Mouse (Mus musculus): ENCODE data around the gene Snrnp35. TPM values are rescaled to one million over a fixed set of nuclear protein-coding genes. Genes with fewer than 3 reads are reported as not detected.
"Not testable (repeated sequence)": the region's sequence is repeated elsewhere in the genome, so short reads cannot be mapped to it uniquely, and the experiment has no call there.

Snrnp35 gene
- polyA plus RNA-seq, 1 experiment = 13.8 TPM

DNA sequence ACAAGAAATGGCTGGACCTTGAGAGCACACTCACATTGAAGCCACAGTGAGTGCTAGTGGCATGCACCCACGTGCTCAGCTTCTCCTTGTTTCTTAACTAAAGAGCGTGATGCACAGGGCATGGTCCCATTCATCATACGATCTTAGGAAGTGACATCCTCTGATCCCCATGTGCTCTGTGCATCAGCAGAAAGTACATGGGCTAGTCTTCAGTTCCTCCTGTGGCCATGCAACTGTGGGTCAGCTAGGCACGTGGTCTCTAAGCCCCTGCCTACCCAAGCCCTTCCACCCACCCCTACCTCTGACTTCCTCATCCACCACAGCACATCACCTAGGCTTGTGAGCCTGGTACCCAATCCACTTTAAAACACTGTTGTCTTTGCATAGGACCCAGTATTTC is 9.7 kb downstream of the Snrnp35 start:
- DNase-seq (ENCODE audit: low read depth) = no peak
- TF ChIP-seq POLR2A (IDR thresholded peaks at IDR 0.05; ENCODE audit: borderline replicate concordance, extremely low read depth, insufficient read depth, insufficient read length, poor library complexity, severe bottlenecking) (no peak), CTCF (IDR thresholded peaks at IDR 0.05; ENCODE audit: borderline replicate concordance, extremely low read depth, insufficient read depth, insufficient read length) (no peak)

DNA sequence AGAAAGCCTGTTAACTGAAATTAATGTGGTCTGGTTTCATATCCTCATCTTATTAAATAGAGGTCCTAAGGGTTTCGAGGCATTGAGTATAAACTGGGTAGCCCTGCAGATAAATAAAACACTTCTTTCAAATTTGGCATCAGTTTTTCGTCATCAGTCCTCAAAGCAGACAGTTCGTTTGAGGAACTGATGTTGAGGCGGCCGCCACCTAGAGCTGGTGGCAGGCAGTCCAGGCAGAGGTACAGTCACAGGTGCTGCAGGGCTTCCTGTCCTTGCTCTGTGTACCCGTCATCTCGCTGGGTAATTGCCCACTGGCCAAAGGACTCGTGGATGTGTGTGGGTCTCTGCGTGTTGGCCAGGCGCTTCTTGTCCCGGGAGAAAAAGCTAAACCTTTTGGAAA is 10.5 kb downstream of the Snrnp35 start:
- no peak for TF ChIP-seq CTCF (IDR thresholded peaks at IDR 0.05; ENCODE audit: borderline replicate concordance, extremely low read depth, insufficient read depth, insufficient read length)
- no peak for TF ChIP-seq POLR2A (IDR thresholded peaks at IDR 0.05; ENCODE audit: borderline replicate concordance, extremely low read depth, insufficient read depth, insufficient read length, poor library complexity, severe bottlenecking)
- DNase-seq (ENCODE audit: low read depth) = no peak

DNA sequence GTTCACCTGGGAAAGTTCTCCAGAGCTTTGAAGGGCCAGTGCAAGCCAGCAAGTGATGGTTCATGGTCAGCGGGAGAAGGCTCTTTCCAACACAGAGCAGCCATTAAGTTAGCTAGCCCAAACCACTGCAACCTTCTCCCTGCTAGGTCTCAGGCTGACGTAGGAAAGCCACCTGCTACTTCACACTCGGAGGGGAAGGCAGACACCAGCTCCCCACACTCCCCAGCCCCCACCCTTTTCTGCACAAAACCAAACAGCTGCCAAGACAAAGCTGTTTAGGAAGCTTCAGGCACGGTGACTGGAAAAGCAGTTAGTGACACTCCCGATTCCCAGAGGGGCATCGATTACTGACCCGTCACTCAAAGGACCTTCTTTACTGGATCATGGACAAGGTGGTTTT is 12.6 kb downstream of the Snrnp35 start:
- DNase-seq (ENCODE audit: low read depth) = peak; percentile 64
- TF ChIP-seq POLR2A (IDR thresholded peaks at IDR 0.05; ENCODE audit: borderline replicate concordance, extremely low read depth, insufficient read depth, insufficient read length, poor library complexity, severe bottlenecking) (no peak), CTCF (IDR thresholded peaks at IDR 0.05; ENCODE audit: borderline replicate concordance, extremely low read depth, insufficient read depth, insufficient read length) (no peak)

DNA sequence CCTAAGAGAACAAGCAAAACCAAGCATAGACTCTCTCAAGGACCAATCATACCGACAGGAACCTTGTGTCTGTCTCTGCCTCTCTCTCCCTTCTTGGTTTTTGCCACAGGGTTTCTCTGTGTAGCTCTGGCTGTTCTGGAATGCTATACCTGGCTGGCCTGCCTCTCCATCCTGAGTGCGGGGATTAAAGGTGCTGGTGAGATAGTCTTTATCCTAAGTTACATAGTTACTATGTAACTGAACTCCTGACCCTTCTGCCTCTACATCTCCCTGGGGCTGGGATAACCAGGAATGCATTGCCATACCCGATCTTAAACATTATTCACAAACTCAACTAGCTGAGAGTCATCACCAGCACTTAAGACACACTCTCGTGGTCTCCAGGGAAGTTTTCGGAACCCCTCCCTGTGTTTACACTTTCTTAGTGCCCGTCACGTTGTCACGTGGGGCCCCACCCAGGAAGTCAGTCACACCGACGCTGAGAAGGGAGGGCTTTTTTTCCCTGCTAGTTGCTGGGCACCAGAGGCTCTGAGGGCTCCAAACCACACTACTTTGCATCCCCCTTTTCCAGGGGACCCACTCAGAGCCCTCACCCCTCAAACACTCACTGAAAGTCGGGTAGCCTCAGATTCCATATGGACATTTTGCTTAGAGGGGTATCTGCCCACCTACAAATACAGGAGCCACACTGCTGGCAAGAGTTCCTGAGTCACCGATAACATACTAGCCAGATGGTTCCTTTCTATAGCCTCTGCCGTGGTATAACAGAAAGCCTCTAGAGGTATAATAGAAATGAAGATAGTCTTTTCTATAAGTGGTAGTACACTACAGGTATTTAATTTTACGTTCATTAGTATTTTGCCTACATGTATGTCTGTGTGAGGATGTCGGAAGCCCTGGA is 13.9 kb downstream of the Snrnp35 start:
- no peak for DNase-seq (ENCODE audit: low read depth)
- TF ChIP-seq CTCF (IDR thresholded peaks at IDR 0.05; ENCODE audit: borderline replicate concordance, extremely low read depth, insufficient read depth, insufficient read length) (no peak), POLR2A (IDR thresholded peaks at IDR 0.05; ENCODE audit: borderline replicate concordance, extremely low read depth, insufficient read depth, insufficient read length, poor library complexity, severe bottlenecking) (no peak)

DNA sequence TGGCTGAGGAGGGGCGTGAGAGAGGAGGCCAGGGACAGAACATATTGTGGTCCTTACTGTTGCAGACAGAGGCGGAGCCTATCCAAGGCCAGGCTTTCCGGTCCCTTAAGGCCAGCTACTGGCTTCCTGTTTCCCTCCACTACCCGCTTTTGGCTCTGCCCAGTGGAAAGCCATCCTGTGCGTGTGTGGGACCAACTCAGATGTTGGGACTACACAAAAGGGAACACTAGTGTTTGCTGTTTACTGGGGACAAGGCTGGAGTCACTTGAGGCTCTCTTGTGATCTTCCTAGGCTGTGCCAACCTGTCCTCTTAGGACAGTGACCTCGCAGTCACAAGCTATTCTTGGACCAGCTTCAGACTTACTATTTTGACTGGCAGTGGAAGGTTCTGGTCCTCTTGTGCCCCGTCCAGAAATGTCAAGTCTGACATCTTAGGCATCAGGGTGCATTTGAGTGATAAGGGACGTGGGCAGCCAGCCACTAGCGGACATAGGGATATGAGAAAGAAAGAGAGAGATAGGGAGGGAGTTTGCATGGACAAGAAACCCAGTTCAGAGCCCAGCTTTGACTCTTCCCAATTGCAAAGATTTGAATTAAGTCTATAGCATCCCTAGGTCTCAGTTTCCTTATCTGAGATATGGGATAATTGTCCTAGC is 15.4 kb downstream of the Snrnp35 start:
- TF ChIP-seq CTCF (IDR thresholded peaks at IDR 0.05; ENCODE audit: borderline replicate concordance, extremely low read depth, insufficient read depth, insufficient read length) (no peak), POLR2A (IDR thresholded peaks at IDR 0.05; ENCODE audit: borderline replicate concordance, extremely low read depth, insufficient read depth, insufficient read length, poor library complexity, severe bottlenecking) (no peak)
- DNase-seq (ENCODE audit: low read depth) = no peak

DNA sequence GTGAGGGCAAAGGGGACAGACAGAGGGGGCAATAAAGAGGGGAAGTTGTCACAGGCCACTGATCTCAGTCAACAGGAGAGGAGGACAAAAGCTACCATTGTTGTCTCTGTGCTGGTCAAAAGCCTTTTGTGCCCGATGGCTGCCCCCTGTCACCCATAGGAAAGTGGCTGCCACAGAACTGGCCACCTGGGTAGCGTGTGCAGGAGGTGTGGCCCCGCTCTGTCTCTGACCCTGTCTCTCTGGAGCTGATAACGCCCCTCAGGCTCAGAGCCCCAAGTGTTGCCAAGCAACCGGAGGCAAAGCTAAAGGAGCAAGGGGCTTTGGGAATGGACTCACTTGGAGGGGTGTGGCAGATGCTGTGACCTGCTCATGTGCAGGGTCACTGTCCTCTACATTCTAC is 16.1 kb downstream of the Snrnp35 start:
- no peak for TF ChIP-seq POLR2A (IDR thresholded peaks at IDR 0.05; ENCODE audit: borderline replicate concordance, extremely low read depth, insufficient read depth, insufficient read length, poor library complexity, severe bottlenecking)
- TF ChIP-seq CTCF (IDR thresholded peaks at IDR 0.05; ENCODE audit: borderline replicate concordance, extremely low read depth, insufficient read depth, insufficient read length) = no peak

DNA sequence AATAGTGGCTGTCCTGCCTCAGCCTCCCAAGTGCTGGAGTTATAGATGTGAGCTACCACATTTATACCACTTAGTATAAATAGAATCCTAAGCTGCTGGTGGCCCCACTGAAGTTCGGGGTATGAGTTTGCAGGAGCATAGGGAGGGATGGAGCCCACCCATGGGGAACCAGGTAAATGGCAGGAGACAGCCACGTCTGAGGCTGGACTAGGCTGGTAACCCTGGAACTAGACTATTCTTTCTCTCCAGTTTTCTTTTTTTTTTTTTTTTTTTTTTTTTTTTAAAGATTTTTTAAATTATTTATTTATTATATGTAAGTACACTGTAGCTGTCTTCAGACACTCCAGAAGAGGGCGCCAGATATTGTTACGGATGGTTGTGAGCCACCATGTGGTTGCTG is 17.1 kb downstream of the Snrnp35 start:
- not testable (repeated sequence) for DNase-seq (ENCODE audit: low read depth)

More for the DNA sequence above, 16.1 kb downstream of the Snrnp35 start:
- DNase-seq (ENCODE audit: low read depth) = no peak

DNA sequence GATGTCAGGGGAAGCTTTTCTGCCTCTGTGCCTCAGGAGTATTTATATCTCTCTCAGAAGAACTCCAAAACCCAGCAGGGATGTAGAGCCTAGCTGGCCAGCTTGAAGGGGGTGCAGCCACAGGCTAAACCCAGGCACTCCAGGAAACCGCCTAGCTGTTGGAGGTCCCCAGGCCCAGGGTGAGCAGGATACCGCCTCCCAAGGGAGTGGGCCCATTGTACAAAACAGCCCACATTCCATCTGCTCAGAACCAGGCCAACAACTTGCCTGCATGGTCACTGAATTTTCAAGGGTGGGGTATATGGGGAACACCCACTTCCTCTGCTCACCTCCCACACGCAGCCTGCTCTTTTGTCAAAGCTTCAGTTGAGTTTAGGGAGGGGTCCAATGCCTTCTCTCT is 17.6 kb downstream of the Snrnp35 start:
- no peak for DNase-seq (ENCODE audit: low read depth)
- TF ChIP-seq CTCF (IDR thresholded peaks at IDR 0.05; ENCODE audit: borderline replicate concordance, extremely low read depth, insufficient read depth, insufficient read length) (no peak), POLR2A (IDR thresholded peaks at IDR 0.05; ENCODE audit: borderline replicate concordance, extremely low read depth, insufficient read depth, insufficient read length, poor library complexity, severe bottlenecking) (no peak)

DNA sequence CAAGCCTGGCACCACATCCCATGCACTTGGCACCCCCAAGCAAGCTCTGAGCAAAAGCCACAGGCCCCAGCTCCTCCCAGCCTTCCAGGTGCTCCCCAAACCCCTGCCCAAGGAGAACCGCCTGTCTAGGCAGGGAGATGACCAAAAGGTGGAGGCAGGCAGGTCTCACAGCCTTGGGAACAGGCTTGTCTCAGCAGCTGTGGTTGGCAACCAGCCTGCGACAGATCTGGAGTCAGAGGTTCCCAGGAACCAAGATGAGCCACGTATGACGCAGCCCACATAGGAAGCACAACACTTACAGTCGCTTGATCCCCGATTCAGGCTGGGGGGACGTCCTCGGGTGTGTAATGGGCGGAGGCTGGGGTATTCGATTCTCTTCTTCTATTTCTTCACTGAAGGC is 18.6 kb downstream of the Snrnp35 start:
- TF ChIP-seq POLR2A (IDR thresholded peaks at IDR 0.05; ENCODE audit: borderline replicate concordance, extremely low read depth, insufficient read depth, insufficient read length, poor library complexity, severe bottlenecking) = no peak
- no peak for TF ChIP-seq CTCF (IDR thresholded peaks at IDR 0.05; ENCODE audit: borderline replicate concordance, extremely low read depth, insufficient read depth, insufficient read length)
- DNase-seq (ENCODE audit: low read depth) = no peak

DNA sequence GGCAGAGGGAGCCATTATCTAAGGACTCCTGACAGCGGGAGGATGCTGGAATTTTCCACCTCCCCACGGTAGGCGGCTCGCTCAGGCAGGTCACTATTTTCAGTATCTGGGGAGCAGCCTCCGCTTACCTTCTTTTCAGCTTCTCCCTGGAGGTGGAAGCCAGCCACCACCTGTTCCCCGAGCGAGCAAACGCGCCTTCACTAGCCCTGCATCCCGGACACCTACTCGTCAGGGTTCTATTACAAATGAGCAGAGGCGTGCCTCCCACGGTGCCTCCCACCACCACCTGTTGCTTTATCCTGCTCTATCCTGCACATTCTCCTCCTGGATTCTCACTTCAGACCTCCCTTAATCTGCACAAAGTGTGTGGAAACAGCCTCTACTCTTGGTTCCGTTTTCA is 20.8 kb downstream of the Snrnp35 start:
- no peak for DNase-seq (ENCODE audit: low read depth)
- TF ChIP-seq CTCF (IDR thresholded peaks at IDR 0.05; ENCODE audit: borderline replicate concordance, extremely low read depth, insufficient read depth, insufficient read length) (no peak), POLR2A (IDR thresholded peaks at IDR 0.05; ENCODE audit: borderline replicate concordance, extremely low read depth, insufficient read depth, insufficient read length, poor library complexity, severe bottlenecking) (no peak)

DNA sequence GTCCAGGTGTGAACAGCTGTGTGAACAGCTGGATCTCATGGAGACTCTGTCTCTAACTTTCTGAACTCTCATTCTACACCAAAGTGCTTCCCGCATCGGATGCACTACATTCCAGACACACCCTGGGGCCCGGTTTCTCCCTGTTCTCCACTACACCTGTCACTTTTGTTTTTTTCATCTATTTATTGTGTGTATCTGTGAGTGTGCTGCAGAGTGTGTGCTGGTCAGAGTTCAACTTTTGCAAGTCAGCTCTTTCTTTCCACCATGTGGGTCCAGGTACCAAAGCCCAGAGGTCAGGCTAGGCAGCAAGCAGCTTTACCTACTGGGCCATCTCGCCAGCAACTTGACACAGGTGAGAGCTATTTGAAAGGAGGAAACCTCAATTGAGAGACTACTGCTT is 22.3 kb downstream of the Snrnp35 start:
- no peak for DNase-seq (ENCODE audit: low read depth)
- TF ChIP-seq CTCF (IDR thresholded peaks at IDR 0.05; ENCODE audit: borderline replicate concordance, extremely low read depth, insufficient read depth, insufficient read length) (no peak), POLR2A (IDR thresholded peaks at IDR 0.05; ENCODE audit: borderline replicate concordance, extremely low read depth, insufficient read depth, insufficient read length, poor library complexity, severe bottlenecking) (no peak)
